Mouse (Mus musculus): Measurements from ENCODE around the gene Zfp472. TPM values are rescaled to one million over a fixed set of nuclear protein-coding genes. Genes with fewer than 3 reads are reported as not detected.

The Zfp472 gene
- 3.9 and 4.2 TPM in 2 replicates for polyA plus RNA-seq (2015; fragmentation: Nextera tagmentation; extraction: Ambion mirVana)

- no peaks in the 10 kb centered on the region for H3K27me3 ChIP-seq
- H3K27ac ChIP-seq (replicated peaks): peak within 1 kb of the TSS; percentile 88
- H3K9me3 ChIP-seq (replicated peaks): no peaks in the 10 kb centered on the region
- H3K4me2 ChIP-seq: peak within 1 kb of the TSS; percentile 80
- under 1% methylated on average over 33 of the region's 33 CpGs for WGBS (ENCODE audit: insufficient replicate concordance)
- peak within 1 kb of the TSS; percentile 67 for H3K9ac ChIP-seq
- ATAC-seq (ENCODE audit: insufficient read depth): peak; percentile 97
- H3K4me3 ChIP-seq (replicated peaks): peak within 1 kb of the TSS; percentile 83
- H3K36me3 ChIP-seq (replicated peaks): no peaks in the 10 kb centered on the region
- peaks cover 30% of the 10 kb centered on the region for H3K4me1 ChIP-seq (replicated peaks)
Measured at GRCm38 (mm10) chr17:32965623-32966290, at the start of gene Zfp472. Zfp472 (plus strand) TSS chr17:32965814.

- 0 out of 2 replicates have a peak, but pooled peaks cover 11% of the 10 kb centered on the region for H3K27me3 ChIP-seq
- no peak overlapping the region for H3K9ac ChIP-seq
- H3K27ac ChIP-seq (replicated peaks): no peak overlapping the region
- no peak for ATAC-seq (ENCODE audit: insufficient read depth)
- H3K9me3 ChIP-seq (replicated peaks): no peaks in the 10 kb centered on the region
- H3K4me2 ChIP-seq: no peak overlapping the region
- 40% methylated on average over 1 of the region's 1 CpGs for WGBS (ENCODE audit: insufficient replicate concordance)
- no peaks in the 10 kb centered on the region for H3K4me1 ChIP-seq (replicated peaks)
- no peak overlapping the region for H3K4me3 ChIP-seq (replicated peaks)
- H3K36me3 ChIP-seq (replicated peaks): no peaks in the 10 kb centered on the region
Measured at GRCm38 (mm10) chr17:32916075-32916474, 49.5 kb upstream of the Zfp472 start.

- Histone ChIP-seq H3K9ac (no peak within 1 kb of the TSS), H3K27me3 (0 out of 2 replicates have a peak, but pooled peaks cover 2% of the 10 kb centered on the region)
Measured at GRCm38 (mm10) chr17:32917131-32917530, 48.5 kb upstream of the Zfp472 start, which contains the start of gene Cyp4f14. Cyp4f14 (minus strand) TSS chr17:32917342.

GRCm38 (mm10) chr17:32919123-32919522 is 46.5 kb upstream of the Zfp472 start:
- no peak for ATAC-seq (ENCODE audit: insufficient read depth)
- no peak overlapping the region for H3K4me3 ChIP-seq (replicated peaks)
- H3K4me1 ChIP-seq (replicated peaks): no peaks in the 10 kb centered on the region
- no peak overlapping the region for H3K27ac ChIP-seq (replicated peaks)
- H3K9ac ChIP-seq: no peak overlapping the region
- 37% methylated on average over 2 of the region's 2 CpGs for WGBS (ENCODE audit: insufficient replicate concordance)
- no peak overlapping the region for H3K4me2 ChIP-seq
- H3K27me3 ChIP-seq: no peaks in the 10 kb centered on the region
- H3K9me3 ChIP-seq (replicated peaks): no peaks in the 10 kb centered on the region
- H3K36me3 ChIP-seq (replicated peaks): no peaks in the 10 kb centered on the region

More at GRCm38 (mm10) chr17:32917131-32917530, 48.5 kb upstream of the Zfp472 start, which contains the start of gene Cyp4f14:
- Histone ChIP-seq H3K36me3 (replicated peaks) (no peaks in the 10 kb centered on the region), H3K4me1 (replicated peaks) (no peaks in the 10 kb centered on the region), H3K4me2 (no peak within 1 kb of the TSS), H3K27ac (replicated peaks) (no peak within 1 kb of the TSS), H3K9me3 (replicated peaks) (no peaks in the 10 kb centered on the region), H3K4me3 (replicated peaks) (no peak within 1 kb of the TSS)
- no peak for ATAC-seq (ENCODE audit: insufficient read depth)
- 54% methylated on average over 2 of the region's 2 CpGs for WGBS (ENCODE audit: insufficient replicate concordance)

GRCm38 (mm10) chr17:32923681-32924080 is 41.9 kb upstream of the Zfp472 start:
- no peak overlapping the region for H3K4me3 ChIP-seq (replicated peaks)
- no peak overlapping the region for H3K27ac ChIP-seq (replicated peaks)
- no peaks in the 10 kb centered on the region for H3K36me3 ChIP-seq (replicated peaks)
- no peak overlapping the region for H3K9ac ChIP-seq
- ATAC-seq (ENCODE audit: insufficient read depth): no peak
- WGBS (ENCODE audit: insufficient replicate concordance): 81% methylated on average over 1 of the region's 1 CpGs
- H3K9me3 ChIP-seq (replicated peaks): no peaks in the 10 kb centered on the region
- H3K27me3 ChIP-seq: no peaks in the 10 kb centered on the region
- H3K4me2 ChIP-seq: no peak overlapping the region
- H3K4me1 ChIP-seq (replicated peaks): peaks cover 11% of the 10 kb centered on the region

- Histone ChIP-seq H3K4me1 (replicated peaks) (peaks cover 11% of the 10 kb centered on the region), H3K9ac (no peak overlapping the region), H3K9me3 (replicated peaks) (no peaks in the 10 kb centered on the region), H3K27me3 (no peaks in the 10 kb centered on the region), H3K4me2 (peak overlapping the region; percentile 72), H3K36me3 (replicated peaks) (no peaks in the 10 kb centered on the region), H3K4me3 (replicated peaks) (peak overlapping the region; percentile 54), H3K27ac (replicated peaks) (peak overlapping the region; percentile 53; the same call in 1 of the 2 replicates)
- 17% methylated on average over 32 of the region's 32 CpGs for WGBS (ENCODE audit: insufficient replicate concordance)
- ATAC-seq (ENCODE audit: insufficient read depth): peak; percentile 83
Measured at GRCm38 (mm10) chr17:32924658-32925312, 40.8 kb upstream of the Zfp472 start.

- ATAC-seq (ENCODE audit: insufficient read depth): no peak
- WGBS (ENCODE audit: insufficient replicate concordance): 69% methylated on average over 5 of the region's 5 CpGs
- H3K4me1 ChIP-seq (replicated peaks): peaks cover 11% of the 10 kb centered on the region
- H3K36me3 ChIP-seq (replicated peaks): no peaks in the 10 kb centered on the region
- H3K27ac ChIP-seq (replicated peaks): no peak overlapping the region
- H3K4me3 ChIP-seq (replicated peaks): no peak overlapping the region
- no peak overlapping the region for H3K9ac ChIP-seq
- no peaks in the 10 kb centered on the region for H3K27me3 ChIP-seq
- no peak overlapping the region for H3K4me2 ChIP-seq
- H3K9me3 ChIP-seq (replicated peaks): no peaks in the 10 kb centered on the region
Measured at GRCm38 (mm10) chr17:32927803-32928202, 37.8 kb upstream of the Zfp472 start.

- Histone ChIP-seq H3K9me3 (replicated peaks) (no peaks in the 10 kb centered on the region), H3K27ac (replicated peaks) (no peak overlapping the region), H3K27me3 (no peaks in the 10 kb centered on the region), H3K4me1 (replicated peaks) (no peaks in the 10 kb centered on the region), H3K4me2 (no peak overlapping the region), H3K36me3 (replicated peaks) (no peaks in the 10 kb centered on the region), H3K4me3 (replicated peaks) (no peak overlapping the region), H3K9ac (no peak overlapping the region)
- WGBS (ENCODE audit: insufficient replicate concordance): 68% methylated on average over 4 of the region's 4 CpGs
- no peak for ATAC-seq (ENCODE audit: insufficient read depth)
Measured at GRCm38 (mm10) chr17:32939831-32940230, 25.8 kb upstream of the Zfp472 start.

- Histone ChIP-seq H3K36me3 (replicated peaks) (no peaks in the 10 kb centered on the region), H3K4me3 (replicated peaks) (no peak overlapping the region), H3K27me3 (no peaks in the 10 kb centered on the region), H3K27ac (replicated peaks) (no peak overlapping the region), H3K9ac (no peak overlapping the region), H3K4me2 (no peak overlapping the region), H3K4me1 (replicated peaks) (peaks cover 18% of the 10 kb centered on the region), H3K9me3 (replicated peaks) (no peaks in the 10 kb centered on the region)
- no peak for ATAC-seq (ENCODE audit: insufficient read depth)
- WGBS (ENCODE audit: insufficient replicate concordance): 72% methylated on average over 3 of the region's 3 CpGs
Measured at GRCm38 (mm10) chr17:32943661-32944060, 22.0 kb upstream of the Zfp472 start.

- no peak overlapping the region for H3K27ac ChIP-seq (replicated peaks)
- no peaks in the 10 kb centered on the region for H3K36me3 ChIP-seq (replicated peaks)
- no peaks in the 10 kb centered on the region for H3K9me3 ChIP-seq (replicated peaks)
- ATAC-seq (ENCODE audit: insufficient read depth): no peak
- no peaks in the 10 kb centered on the region for H3K27me3 ChIP-seq
- H3K4me1 ChIP-seq (replicated peaks): peaks cover 18% of the 10 kb centered on the region
- H3K9ac ChIP-seq: no peak overlapping the region
- WGBS (ENCODE audit: insufficient replicate concordance): 57% methylated on average over 3 of the region's 3 CpGs
- H3K4me3 ChIP-seq (replicated peaks): no peak overlapping the region
- H3K4me2 ChIP-seq: no peak overlapping the region
Measured at GRCm38 (mm10) chr17:32944402-32945035, 21.1 kb upstream of the Zfp472 start.

GRCm38 (mm10) chr17:32946716-32947115 is 18.9 kb upstream of the Zfp472 start:
- H3K9ac ChIP-seq: peak overlapping the region; percentile 52
- no peaks in the 10 kb centered on the region for H3K36me3 ChIP-seq (replicated peaks)
- peak overlapping the region; percentile 71 for H3K4me2 ChIP-seq
- 25% methylated on average over 9 of the region's 9 CpGs for WGBS (ENCODE audit: insufficient replicate concordance)
- no peak for ATAC-seq (ENCODE audit: insufficient read depth)
- peak overlapping the region; percentile 61 for H3K4me3 ChIP-seq (replicated peaks)
- peak overlapping the region; percentile 66 for H3K27ac ChIP-seq (replicated peaks)
- no peaks in the 10 kb centered on the region for H3K9me3 ChIP-seq (replicated peaks)
- H3K4me1 ChIP-seq (replicated peaks): peaks cover 18% of the 10 kb centered on the region
- H3K27me3 ChIP-seq: no peaks in the 10 kb centered on the region
